Mouse (Mus musculus): ENCODE measurements around the gene Ppp1r13l. TPM values are rescaled to one million over a fixed set of nuclear protein-coding genes. Genes with fewer than 3 reads are reported as not detected.
A peak's percentile ranks its signal among the peaks of the same experiment; 100 is the strongest.

Ppp1r13l gene
- polyA plus RNA-seq, 1 experiment from 2014 or later = 12.0 TPM

- 6% methylated on average over 48 of the region's 48 CpGs for WGBS
- Histone ChIP-seq H3K4me3 (peak within 1 kb of the TSS; percentile 91), H3K27me3 (ENCODE audit: insufficient read depth, poor library complexity, severe bottlenecking) (no peaks in the 10 kb centered on the region), H3K27ac (peak within 1 kb of the TSS; percentile 84), H3K4me1 (peaks cover 20% of the 10 kb centered on the region; the same call in 1 of the 2 replicates), H3K9me3 (no peaks in the 10 kb centered on the region), H3K36me3 (peaks cover 60% of the 10 kb centered on the region)
- DNase-seq (ENCODE audit: low spot score) = peak; percentile 100
Measured at GRCm38 (mm10) chr7:19381377-19382165, 22.0 kb downstream of the Ppp1r13l start, which contains the start of gene Ercc2. Ercc2 (plus strand) TSS chr7:19382010.

- H3K4me3 ChIP-seq = peak overlapping the region; percentile 91
- no peaks in the 10 kb centered on the region for H3K9me3 ChIP-seq
- 0% methylated on average over 30 of the region's 37 CpGs for WGBS
- H3K36me3 ChIP-seq = peaks cover 60% of the 10 kb centered on the region
- H3K27ac ChIP-seq = peak overlapping the region; percentile 84
- peak; percentile 83 for DNase-seq (ENCODE audit: low spot score)
- H3K27me3 ChIP-seq (ENCODE audit: insufficient read depth, poor library complexity, severe bottlenecking) = no peaks in the 10 kb centered on the region
- H3K4me1 ChIP-seq = peaks cover 20% of the 10 kb centered on the region; the same call in 1 of the 2 replicates
Measured at GRCm38 (mm10) chr7:19382166-19382541, 22.6 kb downstream of the Ppp1r13l start.

GRCm38 (mm10) chr7:19383708-19384107, 24.2 kb downstream of the Ppp1r13l start:
- DNase-seq (ENCODE audit: low spot score) = no peak
- Histone ChIP-seq H3K4me1 (peaks cover 15% of the 10 kb centered on the region; the same call in 1 of the 2 replicates), H3K27ac (no peak overlapping the region), H3K27me3 (ENCODE audit: insufficient read depth, poor library complexity, severe bottlenecking) (no peaks in the 10 kb centered on the region), H3K9me3 (no peaks in the 10 kb centered on the region), H3K36me3 (peaks cover 60% of the 10 kb centered on the region), H3K4me3 (no peak overlapping the region)
- 85% methylated on average over 9 of the region's 9 CpGs for WGBS

GRCm38 (mm10) chr7:19388699-19389413, 29.3 kb downstream of the Ppp1r13l start:
- Histone ChIP-seq H3K9me3 (no peaks in the 10 kb centered on the region), H3K27me3 (ENCODE audit: insufficient read depth, poor library complexity, severe bottlenecking) (no peaks in the 10 kb centered on the region), H3K4me1 (no peaks in the 10 kb centered on the region), H3K27ac (no peak overlapping the region), H3K4me3 (no peak overlapping the region), H3K36me3 (peaks cover 97% of the 10 kb centered on the region)
- WGBS = 85% methylated on average over 10 of the region's 10 CpGs
- no peak for DNase-seq (ENCODE audit: low spot score)

GRCm38 (mm10) chr7:19394484-19394883, 34.9 kb downstream of the Ppp1r13l start:
- peaks cover 26% of the 10 kb centered on the region for H3K27me3 ChIP-seq (ENCODE audit: insufficient read depth, poor library complexity, severe bottlenecking)
- no peak for DNase-seq (ENCODE audit: low spot score)
- peaks cover 60% of the 10 kb centered on the region for H3K36me3 ChIP-seq
- H3K27ac ChIP-seq = no peak overlapping the region
- H3K4me1 ChIP-seq = peaks cover 6% of the 10 kb centered on the region
- no peak overlapping the region for H3K4me3 ChIP-seq
- no peaks in the 10 kb centered on the region for H3K9me3 ChIP-seq
- WGBS = 87% methylated on average over 8 of the region's 8 CpGs

- Histone ChIP-seq H3K9me3 (0 out of 2 replicates have a peak, but pooled peaks cover 7% of the 10 kb centered on the region), H3K4me3 (peak overlapping the region; percentile 60), H3K27me3 (ENCODE audit: insufficient read depth, poor library complexity, severe bottlenecking) (peaks cover 75% of the 10 kb centered on the region), H3K36me3 (peaks cover 10% of the 10 kb centered on the region), H3K4me1 (peaks cover 21% of the 10 kb centered on the region), H3K27ac (peak overlapping the region; percentile 64)
- DNase-seq (ENCODE audit: low spot score) = no peak
- 2% methylated on average over 27 of the region's 27 CpGs for WGBS
Measured at GRCm38 (mm10) chr7:19399496-19400280, 40.1 kb downstream of the Ppp1r13l start.

- H3K27ac ChIP-seq = no peak overlapping the region
- WGBS = 77% methylated on average over 4 of the region's 4 CpGs
- no peak for DNase-seq (ENCODE audit: low spot score)
- H3K27me3 ChIP-seq (ENCODE audit: insufficient read depth, poor library complexity, severe bottlenecking) = peaks cover 83% of the 10 kb centered on the region
- no peaks in the 10 kb centered on the region; the same call in 1 of the 2 replicates for H3K36me3 ChIP-seq
- 0 out of 2 replicates have a peak, but pooled peaks cover 7% of the 10 kb centered on the region for H3K9me3 ChIP-seq
- no peak overlapping the region for H3K4me3 ChIP-seq
- peaks cover 21% of the 10 kb centered on the region for H3K4me1 ChIP-seq
Measured at GRCm38 (mm10) chr7:19400946-19401345, 41.4 kb downstream of the Ppp1r13l start.

GRCm38 (mm10) chr7:19402535-19403112, 43.1 kb downstream of the Ppp1r13l start:
- no peak for DNase-seq (ENCODE audit: low spot score)
- Histone ChIP-seq H3K4me1 (peaks cover 21% of the 10 kb centered on the region), H3K27ac (no peak overlapping the region), H3K4me3 (no peak overlapping the region), H3K9me3 (0 out of 2 replicates have a peak, but pooled peaks cover 7% of the 10 kb centered on the region), H3K27me3 (ENCODE audit: insufficient read depth, poor library complexity, severe bottlenecking) (peaks cover 77% of the 10 kb centered on the region), H3K36me3 (no peaks in the 10 kb centered on the region)
- WGBS = 80% methylated on average over 9 of the region's 9 CpGs

GRCm38 (mm10) chr7:19403731-19404296, 44.3 kb downstream of the Ppp1r13l start, which contains the start of gene Klc3:
Klc3 (minus strand) TSS chr7:19404104.
- H3K27ac ChIP-seq = peak within 1 kb of the TSS; percentile 76
- H3K9me3 ChIP-seq = 0 out of 2 replicates have a peak, but pooled peaks cover 7% of the 10 kb centered on the region
- peak; percentile 92 for DNase-seq (ENCODE audit: low spot score)
- peaks cover 21% of the 10 kb centered on the region for H3K4me1 ChIP-seq
- no peaks in the 10 kb centered on the region for H3K36me3 ChIP-seq
- peak within 1 kb of the TSS; percentile 75 for H3K4me3 ChIP-seq
- WGBS = under 1% methylated on average over 62 of the region's 62 CpGs
- peaks cover 67% of the 10 kb centered on the region for H3K27me3 ChIP-seq (ENCODE audit: insufficient read depth, poor library complexity, severe bottlenecking)

- Histone ChIP-seq H3K9me3 (0 out of 2 replicates have a peak, but pooled peaks cover 7% of the 10 kb centered on the region), H3K36me3 (no peaks in the 10 kb centered on the region), H3K4me3 (peak within 1 kb of the TSS; percentile 75), H3K4me1 (peaks cover 19% of the 10 kb centered on the region), H3K27me3 (ENCODE audit: insufficient read depth, poor library complexity, severe bottlenecking) (peaks cover 61% of the 10 kb centered on the region), H3K27ac (peak within 1 kb of the TSS; percentile 76)
- no peak for DNase-seq (ENCODE audit: low spot score)
- 50% methylated on average over 7 of the region's 7 CpGs for WGBS
Measured at GRCm38 (mm10) chr7:19404476-19404875, 44.9 kb downstream of the Ppp1r13l start, which contains the start of gene Ckm. Ckm (plus strand) TSS chr7:19404776.

GRCm38 (mm10) chr7:19405417-19405816, 45.9 kb downstream of the Ppp1r13l start:
- DNase-seq (ENCODE audit: low spot score) = peak; percentile 92
- H3K27ac ChIP-seq = peak overlapping the region; percentile 42; the same call in 1 of the 2 replicates
- H3K36me3 ChIP-seq = no peaks in the 10 kb centered on the region
- peaks cover 51% of the 10 kb centered on the region for H3K27me3 ChIP-seq (ENCODE audit: insufficient read depth, poor library complexity, severe bottlenecking)
- H3K9me3 ChIP-seq = 0 out of 2 replicates have a peak, but pooled peaks cover 7% of the 10 kb centered on the region
- peak overlapping the region; percentile 40 for H3K4me3 ChIP-seq
- WGBS = 2% methylated on average over 19 of the region's 19 CpGs
- peaks cover 22% of the 10 kb centered on the region for H3K4me1 ChIP-seq

Data from heart, embryonic 10.5 days (tissue).